Mouse (Mus musculus) neural tube, embryonic 10.5 days (tissue): ENCODE results near the gene Slit3.

Experiments used
- DNase-seq: peaks from one replicate; pipeline ENCODE4 v3.0.0-alpha.2; 2017; ENCODE audit warnings: low spot score; ENCODE audit errors: extremely low spot score

The Slit3 gene

GRCm38 (mm10) chr11:35670746-35671145 lies 549.7 kb downstream of the Slit3 start:
- no peak for DNase-seq

DNA sequence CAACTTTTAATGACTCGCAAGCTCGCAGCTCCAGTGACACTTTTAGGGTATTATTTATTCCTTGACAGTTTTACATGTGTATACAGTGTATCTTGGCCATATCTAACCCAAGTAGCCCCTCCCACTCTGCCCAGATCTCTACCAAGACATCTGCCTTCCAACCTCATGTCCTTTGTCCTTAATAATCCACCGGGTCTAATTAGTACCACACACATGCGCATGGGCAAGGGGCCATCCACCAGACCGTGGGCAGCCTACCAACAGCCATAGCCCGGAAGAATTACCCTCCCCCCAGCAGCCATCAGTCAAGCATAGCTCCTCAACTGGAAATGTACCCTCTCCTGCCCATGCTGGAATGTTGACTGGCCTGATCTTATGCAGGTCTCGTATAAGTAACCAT lies 552.0 kb downstream of the Slit3 start:
- no peak for DNase-seq

DNA sequence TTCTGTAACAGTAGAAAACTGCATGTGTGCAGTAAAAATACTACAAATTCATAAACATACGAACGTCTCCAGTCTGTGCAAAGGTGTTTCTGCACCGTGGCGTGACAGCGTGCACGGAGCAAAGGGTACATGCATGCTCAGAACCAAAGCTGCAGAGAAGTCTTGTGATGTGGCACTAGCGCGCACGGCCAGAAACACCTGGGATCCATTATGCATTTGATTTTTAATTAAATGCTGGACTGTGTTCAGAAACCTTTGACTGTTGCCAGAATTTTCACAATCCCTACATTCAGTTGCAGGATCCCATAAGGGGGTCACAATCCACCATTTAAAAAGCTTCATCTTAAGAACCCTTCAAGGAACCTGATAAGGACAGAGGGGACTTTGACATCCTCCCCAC lies 553.2 kb downstream of the Slit3 start:
- no peak for DNase-seq

- DNase-seq = no peak
These were observed 555.7 kb downstream of the Slit3 start for GRCm38 (mm10) chr11:35676744-35677143.

GRCm38 (mm10) chr11:35679976-35680375 lies 559.0 kb downstream of the Slit3 start:
- no peak for DNase-seq

DNA sequence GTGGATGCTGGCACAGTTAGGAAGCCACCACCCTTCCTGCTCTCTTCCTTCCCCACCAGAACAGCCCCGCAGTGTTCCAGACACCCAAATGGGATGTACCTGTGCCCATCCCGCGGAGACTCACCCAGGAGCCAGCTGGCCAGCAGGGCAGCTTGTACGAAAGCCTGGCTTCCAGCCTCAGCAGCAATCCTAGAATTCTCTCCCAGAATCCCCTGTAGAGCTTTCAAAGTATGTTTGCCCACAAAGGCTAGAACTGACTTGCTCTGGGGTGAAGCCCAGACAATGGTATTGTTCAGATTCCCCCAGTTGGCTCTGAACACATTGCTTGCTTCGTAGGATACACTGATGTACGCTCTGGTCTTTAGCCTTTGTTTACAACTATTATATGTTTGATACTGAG lies 566.3 kb downstream of the Slit3 start:
- no peak for DNase-seq

DNA sequence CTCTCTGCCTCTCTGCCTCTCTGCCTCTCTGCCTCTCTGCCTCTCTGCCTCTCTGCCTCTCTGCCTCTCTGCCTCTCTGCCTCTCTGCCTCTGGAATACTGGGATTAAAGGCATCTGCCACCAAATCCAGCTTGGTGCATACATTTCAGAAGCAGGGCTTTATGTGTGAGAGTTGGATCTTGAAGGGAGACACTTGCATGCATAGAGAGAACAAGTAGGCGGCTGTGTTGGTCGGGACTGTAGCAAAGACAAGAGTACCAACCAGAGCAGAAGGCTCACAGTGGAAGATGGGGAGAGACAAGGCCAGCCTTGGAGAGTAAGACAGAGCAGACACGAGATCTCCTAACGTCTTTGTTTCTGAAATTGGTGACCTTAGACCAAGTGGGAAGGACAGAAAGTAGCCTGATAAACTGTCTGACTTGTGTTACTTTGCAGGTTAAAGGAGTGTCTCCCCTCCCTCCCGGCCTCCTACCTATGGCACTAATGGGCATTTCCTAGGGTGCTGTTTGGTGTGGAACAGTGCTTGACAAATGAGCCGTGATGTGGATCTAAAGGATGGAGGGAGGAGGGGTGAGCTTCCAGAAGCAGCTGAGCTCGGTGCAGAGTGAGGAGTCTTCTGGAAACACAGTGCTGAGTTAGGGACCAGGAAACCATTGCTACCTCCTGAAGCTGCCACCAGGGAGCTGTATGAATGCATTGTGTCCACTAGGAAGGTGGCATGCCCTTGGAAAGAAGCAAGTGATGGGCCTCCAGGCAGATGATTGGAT lies 569.7 kb downstream of the Slit3 start:
- DNase-seq = no peak

DNA sequence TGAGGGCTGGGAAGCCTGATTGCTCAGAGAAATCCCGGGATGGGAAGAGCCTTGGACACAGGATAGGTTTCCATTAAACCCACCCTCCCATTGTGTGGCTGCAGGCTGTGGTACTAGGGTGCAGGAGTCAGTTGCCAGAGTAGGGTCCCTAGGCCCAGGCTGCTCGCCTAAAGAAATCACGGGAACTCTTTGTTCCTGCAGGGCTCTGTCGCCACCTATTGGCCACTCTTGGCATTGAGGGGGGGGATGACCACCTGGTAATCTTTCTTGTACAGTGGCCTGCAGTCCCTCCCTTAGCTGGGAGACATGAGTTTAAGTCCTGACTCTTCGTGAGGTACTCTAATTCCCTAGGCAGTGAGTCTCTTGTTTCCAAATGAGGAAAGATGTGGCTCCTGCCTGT lies 572.1 kb downstream of the Slit3 start:
- peak; percentile 88 for DNase-seq

DNA sequence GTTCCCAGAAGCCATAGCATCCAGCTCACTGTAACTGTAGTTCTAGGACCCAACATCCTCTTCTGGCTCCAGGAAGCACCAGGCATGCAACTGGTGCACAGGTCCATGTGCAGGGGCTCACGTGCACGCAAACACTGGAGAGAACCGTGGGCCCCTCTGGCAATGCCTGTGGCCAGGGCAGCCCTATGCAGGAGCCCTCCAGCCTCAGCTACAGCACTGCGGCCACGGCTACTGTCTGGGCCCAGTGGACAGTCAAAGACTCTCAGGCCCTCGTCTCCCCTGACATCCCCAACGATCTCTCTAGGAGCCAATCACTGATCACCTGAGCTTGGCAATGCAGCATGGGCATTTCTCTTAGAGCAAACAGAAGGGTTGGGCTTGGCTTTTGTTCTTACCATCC lies 572.6 kb downstream of the Slit3 start:
- DNase-seq = no peak

DNA sequence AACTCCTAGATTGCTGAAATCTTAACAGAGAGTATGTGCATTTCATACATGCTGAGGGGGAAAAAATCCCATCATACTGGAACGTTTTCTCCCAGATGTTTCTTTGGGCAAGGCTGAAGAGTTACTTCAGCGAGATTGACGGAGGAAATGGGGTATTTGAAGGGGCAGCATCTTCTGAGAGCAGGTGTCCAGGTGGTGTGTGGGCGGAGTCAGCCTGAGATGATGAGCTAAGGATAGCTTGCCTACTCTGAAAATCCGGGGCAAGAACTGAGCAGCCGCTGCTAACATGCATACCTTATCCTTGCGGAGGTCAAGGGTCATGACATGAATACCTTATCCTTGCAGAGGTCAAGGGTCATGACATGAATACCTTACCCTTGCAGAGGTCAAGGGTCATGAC lies 576.5 kb downstream of the Slit3 start:
- no peak for DNase-seq

DNA sequence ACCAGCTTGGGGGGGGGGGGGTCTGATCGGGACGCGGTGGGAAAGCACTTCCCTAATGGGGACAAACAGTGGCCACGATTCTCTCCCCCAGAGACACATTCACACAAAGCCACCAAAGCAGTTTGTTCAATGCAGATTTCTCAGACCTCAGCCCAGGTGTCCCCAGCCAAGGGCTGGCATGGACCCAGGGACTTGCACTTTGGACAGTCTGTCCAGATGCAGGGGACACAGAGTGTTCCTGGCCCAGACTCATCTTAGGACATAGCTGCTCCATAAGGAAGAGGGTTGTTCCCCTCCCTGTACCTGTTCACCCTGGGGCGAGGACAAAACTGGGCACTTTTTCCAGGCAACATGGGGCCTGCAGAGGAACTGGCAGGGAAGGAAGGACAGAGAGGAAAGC lies 577.9 kb downstream of the Slit3 start:
- DNase-seq = no peak

GRCm38 (mm10) chr11:35703471-35703870 lies 582.4 kb downstream of the Slit3 start:
- no peak for DNase-seq

GRCm38 (mm10) chr11:35704381-35704780 lies 583.4 kb downstream of the Slit3 start:
- no peak for DNase-seq

DNA sequence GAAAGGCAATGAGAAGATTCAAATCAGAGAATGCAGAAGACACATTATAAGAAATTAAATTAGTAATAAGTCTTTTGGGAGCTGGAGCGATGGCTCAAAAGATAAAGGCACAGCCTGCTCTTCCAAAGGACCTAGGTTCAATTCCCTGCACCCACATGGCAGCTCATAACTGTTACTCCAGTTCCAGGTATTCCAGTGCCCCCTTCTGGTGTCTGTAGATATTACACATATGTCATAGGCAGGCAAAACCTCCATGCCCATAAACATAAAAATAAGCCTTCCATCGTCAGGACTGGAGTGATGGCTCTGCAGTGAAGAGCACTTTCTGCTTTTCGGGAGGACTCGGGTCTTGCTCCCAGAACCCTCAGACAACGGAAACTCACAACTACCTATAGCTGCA lies 583.9 kb downstream of the Slit3 start:
- no peak for DNase-seq

- DNase-seq = no peak
These were observed 586.4 kb downstream of the Slit3 start for GRCm38 (mm10) chr11:35707431-35707830.

GRCm38 (mm10) chr11:35711314-35711713 lies 590.3 kb downstream of the Slit3 start:
- DNase-seq = no peak

DNA sequence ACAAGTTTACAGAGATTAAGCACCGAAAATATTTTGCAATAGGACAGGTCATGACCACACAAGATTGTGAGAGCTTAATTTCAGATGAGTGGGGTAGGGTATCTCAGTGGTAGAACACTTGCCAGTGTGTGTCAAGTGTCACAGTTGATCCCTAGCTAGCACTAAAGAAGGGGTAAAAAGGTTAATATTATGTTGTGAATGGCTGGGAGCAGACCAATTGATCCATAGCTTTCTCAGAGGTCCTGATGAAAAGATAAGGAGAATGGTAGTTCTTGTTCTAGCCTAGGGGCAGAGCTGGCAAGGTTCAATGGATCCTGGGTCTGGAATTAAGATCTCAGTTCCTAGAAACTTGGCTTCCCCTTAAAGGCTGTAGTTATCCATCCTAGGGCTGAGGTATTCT lies 597.9 kb downstream of the Slit3 start:
- DNase-seq = no peak

DNA sequence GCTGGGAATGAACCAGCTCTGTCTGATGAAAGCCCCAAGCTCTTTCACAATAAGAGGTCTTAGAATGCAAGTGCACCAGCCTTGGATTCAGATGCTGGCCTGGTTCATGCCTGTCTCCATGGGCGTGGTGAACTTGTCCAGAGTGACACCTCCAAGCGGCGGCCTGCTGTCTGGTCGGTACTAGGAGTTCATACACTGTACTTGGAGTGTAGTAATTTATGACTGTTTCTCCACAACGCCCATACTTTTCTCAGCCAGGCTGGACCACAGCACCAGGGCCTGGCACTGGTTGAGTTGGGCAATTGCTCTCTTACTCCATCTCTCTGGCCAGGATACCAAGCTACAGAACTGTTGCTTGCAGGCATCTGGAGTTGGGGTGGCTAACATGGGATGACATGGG lies 602.9 kb downstream of the Slit3 start:
- no peak for DNase-seq

- DNase-seq = no peak
These were observed 605.4 kb downstream of the Slit3 start for GRCm38 (mm10) chr11:35726341-35726846.

- no peak for DNase-seq
These were observed 607.2 kb downstream of the Slit3 start for GRCm38 (mm10) chr11:35728200-35728599.

DNA sequence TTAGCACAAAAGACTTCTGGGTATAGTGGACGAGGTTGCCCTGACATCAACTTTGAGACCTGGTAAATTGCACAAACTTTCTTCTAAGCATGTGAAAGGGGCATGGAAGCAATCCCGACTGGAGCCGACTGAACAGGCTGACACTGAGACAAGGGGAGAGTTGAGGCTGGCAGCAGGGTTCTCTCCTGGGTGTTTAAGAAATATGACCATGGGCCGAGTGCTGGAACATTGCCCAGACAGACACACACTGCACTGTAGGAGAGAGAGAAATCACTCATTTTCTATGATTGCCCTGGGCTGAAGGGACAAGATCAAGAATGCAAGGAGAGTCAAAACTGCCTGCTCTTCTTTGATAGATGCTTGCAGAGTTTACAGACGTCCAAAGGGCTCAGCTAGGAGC lies 608.2 kb downstream of the Slit3 start:
- DNase-seq = no peak

DNA sequence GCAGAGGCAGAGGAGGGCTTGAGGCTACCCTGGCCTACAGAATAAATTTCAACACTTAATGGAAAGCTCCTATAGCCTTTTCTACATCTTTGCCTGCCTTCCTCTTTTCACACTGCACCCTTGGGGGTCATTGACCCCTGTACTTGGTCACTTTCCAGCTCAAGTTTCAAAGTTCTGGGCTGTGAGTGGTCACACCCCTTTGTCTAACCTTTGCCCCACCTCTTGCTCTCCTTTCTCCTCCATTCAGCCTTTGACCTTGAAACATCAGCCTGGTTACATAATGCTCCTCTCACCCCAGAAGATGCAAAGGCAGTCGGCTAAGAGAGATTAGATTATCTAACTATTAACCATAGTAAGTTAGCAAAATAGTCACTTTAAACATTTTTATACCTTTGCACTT lies 611.3 kb downstream of the Slit3 start:
- no peak for DNase-seq

- DNase-seq = no peak
These were observed 615.8 kb downstream of the Slit3 start for GRCm38 (mm10) chr11:35736817-35737216.
